Mouse (Mus musculus): ENCODE results near the gene Atxn7l1. TPM values are rescaled to one million over a fixed set of nuclear protein-coding genes. Genes with fewer than 3 reads are reported as not detected.
A peak's percentile ranks its signal among the peaks of the same experiment; 100 is the strongest.

The Atxn7l1 gene
- polyA plus RNA-seq, 1 experiment from 2014 or later: 11.4 TPM

- ATAC-seq (ENCODE audit: insufficient number of reproducible peaks, low FRiP score): no peak
- WGBS: 79% methylated on average over 6 of the region's 6 CpGs
These were observed 58.8 kb downstream of the Atxn7l1 start for GRCm38 (mm10) chr12:33206300-33206699.

GRCm38 (mm10) chr12:33210856-33211255 lies 63.4 kb downstream of the Atxn7l1 start:
- no peaks in the 10 kb centered on the region for H3K36me3 ChIP-seq
- H3K4me1 ChIP-seq (replicated peaks): no peaks in the 10 kb centered on the region
- no peak overlapping the region for H3K9ac ChIP-seq
- H3K27me3 ChIP-seq (replicated peaks): no peaks in the 10 kb centered on the region
- ATAC-seq (ENCODE audit: insufficient number of reproducible peaks, low FRiP score): no peak
- H3K4me3 ChIP-seq: no peak overlapping the region
- H3K4me2 ChIP-seq: no peak overlapping the region
- no peak overlapping the region for H3K27ac ChIP-seq (ENCODE audit: poor library complexity, severe bottlenecking)
- WGBS: 81% methylated on average over 4 of the region's 4 CpGs
- no peaks in the 10 kb centered on the region for H3K9me3 ChIP-seq (replicated peaks)

More at GRCm38 (mm10) chr12:33206300-33206699, 58.8 kb downstream of the Atxn7l1 start:
- H3K4me1 ChIP-seq (replicated peaks): peaks cover 14% of the 10 kb centered on the region
- no peaks in the 10 kb centered on the region for H3K36me3 ChIP-seq
- no peak overlapping the region for H3K27ac ChIP-seq (ENCODE audit: poor library complexity, severe bottlenecking)
- no peaks in the 10 kb centered on the region for H3K9me3 ChIP-seq (replicated peaks)
- H3K27me3 ChIP-seq (replicated peaks): no peaks in the 10 kb centered on the region
- no peak overlapping the region for H3K9ac ChIP-seq
- H3K4me3 ChIP-seq: no peak overlapping the region
- H3K4me2 ChIP-seq: no peak overlapping the region

- no peak for ATAC-seq (ENCODE audit: insufficient number of reproducible peaks, low FRiP score)
- H3K4me2 ChIP-seq: no peak overlapping the region
- no peaks in the 10 kb centered on the region for H3K36me3 ChIP-seq
- 72% methylated on average over 9 of the region's 9 CpGs for WGBS
- no peaks in the 10 kb centered on the region; the same call in 1 of the 2 replicates for H3K9me3 ChIP-seq (replicated peaks)
- H3K4me3 ChIP-seq: no peak overlapping the region
- H3K27ac ChIP-seq (ENCODE audit: poor library complexity, severe bottlenecking): no peak overlapping the region
- peaks cover 26% of the 10 kb centered on the region for H3K27me3 ChIP-seq (replicated peaks)
- H3K4me1 ChIP-seq (replicated peaks): peaks cover 44% of the 10 kb centered on the region
- H3K9ac ChIP-seq: no peak overlapping the region
These were observed 70.8 kb downstream of the Atxn7l1 start for GRCm38 (mm10) chr12:33218215-33218859.

DNA sequence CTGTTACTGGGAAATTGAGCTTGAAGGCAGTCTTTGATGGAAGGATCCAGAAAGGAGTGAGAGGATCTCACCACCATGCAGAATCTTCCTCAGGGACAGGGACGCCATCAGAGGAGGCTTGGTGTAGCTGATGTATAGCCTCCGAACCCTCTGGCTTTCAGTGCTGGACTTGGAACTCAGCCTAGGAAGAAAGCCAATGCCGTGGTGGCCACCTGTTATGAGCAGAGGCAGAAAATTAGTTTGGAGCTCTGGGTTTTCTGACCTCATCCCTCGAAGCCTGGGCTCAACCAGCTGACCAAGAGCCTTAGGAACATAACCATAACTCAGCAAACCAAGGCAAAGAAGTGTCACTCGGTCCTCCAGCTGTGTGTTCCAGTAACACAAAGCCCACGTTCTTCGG lies 71.9 kb downstream of the Atxn7l1 start:
- WGBS: 91% methylated on average over 7 of the region's 7 CpGs
- no peak for ATAC-seq (ENCODE audit: insufficient number of reproducible peaks, low FRiP score)
- Histone ChIP-seq H3K36me3 (no peaks in the 10 kb centered on the region), H3K27me3 (replicated peaks) (peaks cover 26% of the 10 kb centered on the region), H3K9ac (no peak overlapping the region), H3K4me3 (no peak overlapping the region), H3K9me3 (replicated peaks) (no peaks in the 10 kb centered on the region; the same call in 1 of the 2 replicates), H3K4me1 (replicated peaks) (peaks cover 55% of the 10 kb centered on the region), H3K4me2 (no peak overlapping the region), H3K27ac (ENCODE audit: poor library complexity, severe bottlenecking) (no peak overlapping the region)

DNA sequence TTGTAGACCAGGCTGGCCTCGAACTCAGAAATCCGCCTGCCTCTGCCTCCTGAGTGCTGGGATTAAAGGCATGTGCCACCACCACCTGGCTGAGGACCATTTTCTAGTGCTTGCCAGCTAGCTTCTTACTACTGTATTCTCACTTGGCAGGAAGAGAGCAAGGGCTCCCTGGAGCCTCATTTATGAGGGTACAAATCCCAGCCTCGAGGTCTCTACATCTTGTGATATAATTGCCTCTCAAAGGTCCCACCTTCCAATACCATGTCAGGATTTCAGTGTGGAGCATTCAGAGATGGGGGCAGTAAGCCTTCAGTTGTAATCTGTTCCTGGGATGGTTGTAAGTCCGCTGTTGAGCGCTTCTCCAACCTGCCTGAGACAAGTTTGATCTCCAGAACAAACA lies 72.6 kb downstream of the Atxn7l1 start:
- H3K27me3 ChIP-seq (replicated peaks): peaks cover 26% of the 10 kb centered on the region
- H3K4me3 ChIP-seq: 0 out of 2 replicates have a peak overlapping the region, but pooled peaks have one; percentile 2
- ATAC-seq (ENCODE audit: insufficient number of reproducible peaks, low FRiP score): 0 out of 2 replicates have a peak, but pooled peaks have one; percentile 0
- peak overlapping the region; percentile 80 for H3K27ac ChIP-seq (ENCODE audit: poor library complexity, severe bottlenecking)
- peaks cover 55% of the 10 kb centered on the region for H3K4me1 ChIP-seq (replicated peaks)
- H3K36me3 ChIP-seq: no peaks in the 10 kb centered on the region
- 58% methylated on average over 5 of the region's 5 CpGs for WGBS
- no peak overlapping the region for H3K9ac ChIP-seq
- H3K4me2 ChIP-seq: peak overlapping the region; percentile 50
- H3K9me3 ChIP-seq (replicated peaks): no peaks in the 10 kb centered on the region; the same call in 1 of the 2 replicates

DNA sequence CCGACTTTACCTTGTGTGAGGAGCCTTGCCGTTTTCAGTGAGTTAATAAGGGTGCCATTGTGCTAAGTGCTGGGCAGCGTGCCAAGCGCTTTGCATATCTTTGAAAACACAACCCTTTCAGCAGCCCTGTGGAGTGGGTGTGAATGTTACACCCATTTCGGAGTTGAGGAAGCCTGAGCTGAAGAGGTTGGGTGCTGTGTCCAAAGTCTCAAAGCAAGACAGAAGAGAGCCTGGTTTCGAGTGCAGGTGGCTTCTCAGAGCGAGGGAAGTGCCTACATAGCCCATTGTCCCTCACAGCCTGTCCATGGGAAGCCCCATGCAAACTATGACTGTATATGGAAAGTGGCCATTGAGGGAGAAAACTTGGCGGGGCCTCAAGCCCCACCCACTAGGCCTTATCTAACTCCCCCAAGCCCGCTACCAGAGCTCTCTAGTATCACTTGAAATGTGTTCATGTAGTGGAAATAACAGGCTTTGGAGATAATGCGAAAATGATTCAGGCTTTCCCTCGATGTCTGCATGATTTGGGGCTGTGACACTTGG lies 73.1 kb downstream of the Atxn7l1 start:
- ATAC-seq (ENCODE audit: insufficient number of reproducible peaks, low FRiP score): peak; percentile 88
- H3K4me1 ChIP-seq (replicated peaks): peaks cover 55% of the 10 kb centered on the region
- H3K4me2 ChIP-seq: peak overlapping the region; percentile 50
- peaks cover 26% of the 10 kb centered on the region for H3K27me3 ChIP-seq (replicated peaks)
- no peaks in the 10 kb centered on the region for H3K36me3 ChIP-seq
- H3K9me3 ChIP-seq (replicated peaks): no peaks in the 10 kb centered on the region; the same call in 1 of the 2 replicates
- WGBS: 8% methylated on average over 11 of the region's 11 CpGs
- H3K27ac ChIP-seq (ENCODE audit: poor library complexity, severe bottlenecking): peak overlapping the region; percentile 80
- 0 out of 2 replicates have a peak overlapping the region, but pooled peaks have one; percentile 2 for H3K4me3 ChIP-seq
- H3K9ac ChIP-seq: no peak overlapping the region

DNA sequence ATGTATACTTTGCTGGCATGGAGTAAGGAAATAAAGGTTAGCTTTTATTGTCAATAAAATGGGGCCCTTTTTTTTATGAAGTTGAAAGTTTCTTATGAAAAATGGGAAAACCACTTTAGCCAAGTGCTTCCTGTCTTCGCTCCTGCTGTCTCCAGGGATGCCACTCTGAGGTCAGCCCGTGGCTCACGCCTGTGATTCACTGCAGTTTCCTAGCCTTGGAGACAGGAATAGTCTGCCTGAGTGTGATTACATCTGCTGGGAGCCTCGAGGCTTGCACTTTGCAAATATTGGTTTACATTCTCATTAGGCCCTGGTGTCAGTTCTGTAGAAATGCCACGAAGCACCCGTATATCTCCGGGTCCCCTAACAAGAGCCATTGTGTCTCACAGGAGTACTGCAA lies 74.7 kb downstream of the Atxn7l1 start:
- H3K4me1 ChIP-seq (replicated peaks): peaks cover 66% of the 10 kb centered on the region
- H3K9me3 ChIP-seq (replicated peaks): no peaks in the 10 kb centered on the region; the same call in 1 of the 2 replicates
- no peaks in the 10 kb centered on the region for H3K36me3 ChIP-seq
- 64% methylated on average over 7 of the region's 7 CpGs for WGBS
- H3K4me2 ChIP-seq: no peak overlapping the region
- peaks cover 21% of the 10 kb centered on the region for H3K27me3 ChIP-seq (replicated peaks)
- ATAC-seq (ENCODE audit: insufficient number of reproducible peaks, low FRiP score): no peak
- no peak overlapping the region for H3K27ac ChIP-seq (ENCODE audit: poor library complexity, severe bottlenecking)
- no peak overlapping the region for H3K9ac ChIP-seq
- H3K4me3 ChIP-seq: no peak overlapping the region

DNA sequence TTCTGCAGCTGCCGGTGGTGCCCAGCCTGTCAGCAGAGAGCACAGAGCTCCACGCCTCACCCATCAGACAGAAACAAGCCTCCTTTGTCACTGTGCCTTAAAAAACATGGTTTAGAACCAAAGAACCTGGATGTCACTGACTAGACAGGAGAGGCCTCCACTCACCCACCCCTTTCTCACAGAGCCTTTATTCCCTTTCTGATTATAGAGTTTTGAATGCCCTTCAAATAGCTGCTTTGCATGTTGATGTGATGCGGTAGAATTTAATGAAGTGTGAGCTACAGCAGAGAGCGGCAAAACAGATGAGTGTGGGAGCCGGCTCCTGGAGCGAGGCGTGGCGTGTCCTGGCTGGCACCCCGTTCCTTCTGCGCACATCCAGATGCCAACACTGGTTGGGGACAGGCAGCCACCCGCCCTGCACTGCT lies 77.6 kb downstream of the Atxn7l1 start:
- ATAC-seq (ENCODE audit: insufficient number of reproducible peaks, low FRiP score): no peak
- 72% methylated on average over 11 of the region's 11 CpGs for WGBS
- Histone ChIP-seq H3K27ac (ENCODE audit: poor library complexity, severe bottlenecking) (no peak overlapping the region), H3K27me3 (replicated peaks) (no peaks in the 10 kb centered on the region), H3K36me3 (no peaks in the 10 kb centered on the region), H3K9ac (no peak overlapping the region), H3K4me3 (no peak overlapping the region), H3K4me2 (no peak overlapping the region), H3K4me1 (replicated peaks) (peaks cover 55% of the 10 kb centered on the region), H3K9me3 (replicated peaks) (no peaks in the 10 kb centered on the region)

- Histone ChIP-seq H3K4me1 (replicated peaks) (peaks cover 46% of the 10 kb centered on the region), H3K4me3 (no peak overlapping the region), H3K27me3 (replicated peaks) (no peaks in the 10 kb centered on the region), H3K27ac (ENCODE audit: poor library complexity, severe bottlenecking) (no peak overlapping the region), H3K9me3 (replicated peaks) (no peaks in the 10 kb centered on the region), H3K4me2 (no peak overlapping the region), H3K9ac (no peak overlapping the region), H3K36me3 (no peaks in the 10 kb centered on the region)
- WGBS: 79% methylated on average over 1 of the region's 1 CpGs
- ATAC-seq (ENCODE audit: insufficient number of reproducible peaks, low FRiP score): no peak
These were observed 78.5 kb downstream of the Atxn7l1 start for GRCm38 (mm10) chr12:33225978-33226377.

DNA sequence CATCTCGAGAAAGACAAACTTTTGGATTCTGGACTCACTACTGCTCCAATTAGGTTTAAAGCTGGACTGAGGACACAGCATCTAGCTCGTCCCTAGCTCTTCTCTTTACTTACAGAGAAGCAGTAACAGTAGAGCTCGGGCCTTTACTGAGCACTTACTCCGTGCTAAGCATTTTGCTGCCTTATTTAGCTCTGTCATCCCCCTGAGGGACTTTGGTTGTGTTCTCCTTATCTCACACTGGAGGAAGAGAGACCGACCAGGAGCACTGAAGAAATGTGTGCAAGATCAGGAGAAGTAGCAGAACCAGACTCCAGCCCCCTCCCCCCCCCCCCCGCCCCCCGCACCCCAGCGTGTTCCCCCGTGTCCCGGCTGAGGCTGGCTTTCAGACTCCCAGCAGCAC lies 79.1 kb downstream of the Atxn7l1 start:
- Histone ChIP-seq H3K27me3 (replicated peaks) (no peaks in the 10 kb centered on the region), H3K9me3 (replicated peaks) (no peaks in the 10 kb centered on the region), H3K4me3 (no peak overlapping the region), H3K27ac (ENCODE audit: poor library complexity, severe bottlenecking) (no peak overlapping the region), H3K4me2 (no peak overlapping the region), H3K9ac (no peak overlapping the region), H3K4me1 (replicated peaks) (peaks cover 40% of the 10 kb centered on the region), H3K36me3 (no peaks in the 10 kb centered on the region)
- WGBS: 33% methylated on average over 7 of the region's 10 CpGs
- ATAC-seq (ENCODE audit: insufficient number of reproducible peaks, low FRiP score): peak; percentile 59; the same call in 1 of the 2 replicates

DNA sequence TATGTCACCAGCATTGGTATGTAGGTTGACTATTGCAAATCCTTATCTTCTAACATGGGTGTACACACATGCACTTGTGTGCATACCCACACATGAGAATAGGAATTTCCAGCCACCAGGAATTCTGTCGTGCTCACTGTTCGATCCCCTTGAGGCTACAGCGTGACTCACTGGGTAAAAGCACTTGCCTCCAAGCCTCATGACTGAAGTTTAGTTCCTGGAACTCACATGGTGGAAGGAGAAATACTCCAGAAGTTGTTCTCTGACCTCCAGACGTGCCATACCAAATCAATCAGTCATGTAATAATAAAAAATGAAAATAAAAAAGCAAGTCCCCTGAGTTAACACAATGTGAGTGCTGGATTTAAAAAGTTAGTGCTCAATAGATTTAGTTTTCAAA lies 87.8 kb downstream of the Atxn7l1 start:
- Histone ChIP-seq H3K4me1 (replicated peaks) (peaks cover 24% of the 10 kb centered on the region), H3K36me3 (no peaks in the 10 kb centered on the region), H3K4me2 (no peak overlapping the region), H3K27me3 (replicated peaks) (no peaks in the 10 kb centered on the region), H3K4me3 (no peak overlapping the region), H3K27ac (ENCODE audit: poor library complexity, severe bottlenecking) (no peak overlapping the region), H3K9ac (no peak overlapping the region), H3K9me3 (replicated peaks) (peaks cover 1% of the 10 kb centered on the region; the same call in 1 of the 2 replicates)
- no peak for ATAC-seq (ENCODE audit: insufficient number of reproducible peaks, low FRiP score)
- WGBS: 80% methylated on average over 4 of the region's 4 CpGs

All from heart, embryonic 12.5 days (tissue).